Mouse (Mus musculus): ENCODE results near the gene Rpap3. TPM values are rescaled to one million over a fixed set of nuclear protein-coding genes. Genes with fewer than 3 reads are reported as not detected.

The Rpap3 gene
- total and polyA plus RNA-seq, 3 experiments: 84.4 to 98.4 (median 85.7) TPM

DNA sequence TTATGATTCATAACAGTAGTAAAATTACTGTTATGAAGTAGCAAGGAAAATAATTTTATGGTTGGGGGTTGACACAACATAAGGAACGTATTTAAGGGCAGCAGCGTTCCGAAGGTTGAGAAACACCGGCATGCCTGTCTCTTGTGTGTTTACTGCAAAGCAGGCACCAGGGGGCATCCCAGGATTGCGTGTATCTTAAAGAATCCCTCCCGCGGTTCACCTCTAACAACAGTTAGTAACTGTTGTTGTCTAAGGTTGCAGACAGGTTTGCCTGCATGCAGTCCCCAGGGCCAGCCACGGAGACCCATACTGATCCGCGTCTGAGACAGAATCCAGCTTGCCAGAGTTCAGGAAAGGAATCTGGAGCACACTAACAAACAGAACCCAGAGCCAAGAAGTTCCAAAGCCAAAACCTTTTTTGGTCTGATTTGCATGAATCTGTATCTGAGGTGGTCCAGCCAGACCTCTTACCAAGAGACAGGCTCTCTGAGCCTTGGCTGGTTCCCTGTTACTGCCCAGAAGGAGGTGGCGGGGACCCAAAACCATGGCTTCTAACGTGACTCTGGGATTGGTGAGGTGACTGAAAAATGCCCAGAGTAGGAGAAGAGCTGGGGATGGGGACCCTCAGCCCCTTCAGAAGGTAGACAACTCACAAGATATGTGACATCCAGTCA is 12.4 kb upstream of the Rpap3 start:
- Histone ChIP-seq H3K79me2 (ENCODE audit: control insufficient read depth, insufficient read depth, low read length, poor library complexity) (no peaks in the 10 kb centered on the region), H3K9me3 (replicated peaks; ENCODE audit: insufficient read depth, low read length) (no peaks in the 10 kb centered on the region), H3K27me3 (ENCODE audit: control insufficient read depth in 1 of 2, insufficient read depth in 2 of 2, low read length in 2 of 2) (peaks cover 2 to 6% of the 10 kb centered on the region in 2 experiments; a peak in 2 of 4 replicates), H3K4me1 (ENCODE audit: control insufficient read depth in 1 of 2, insufficient read depth in 2 of 2, low read length in 2 of 2) (peaks cover 7 to 26% of the 10 kb centered on the region in 2 experiments), H3K27ac (ENCODE audit: control insufficient read depth, low read depth, low read length) (no peak overlapping the region), H3K9ac (ENCODE audit: control insufficient read depth, low read depth, low read length, poor library complexity, severe bottlenecking) (0 out of 2 replicates have a peak overlapping the region, but pooled peaks have one; percentile 33), H3K4me3 (ENCODE audit: control insufficient read depth in 1 of 2, insufficient read depth in 1 of 2, low read depth in 2 of 2, low read length in 2 of 2) (no peak overlapping the region), H3K36me3 (ENCODE audit: control insufficient read depth in 1 of 2, insufficient read depth in 2 of 2, low read length in 2 of 2) (peaks cover 0 to 24% of the 10 kb centered on the region in 2 experiments; a peak in 2 of 4 replicates)
- DNase-seq (ENCODE audit: low read depth, low spot score): peak; percentile 87
- TF ChIP-seq MYC (IDR thresholded peaks at IDR 0.05; ENCODE audit: low read depth, low read length) (0 out of 2 replicates have a peak, but pooled peaks have one; percentile 40), TBP (IDR thresholded peaks at IDR 0.05; ENCODE audit: low read depth, low read length) (0 out of 2 replicates have a peak, but pooled peaks have one; percentile 41), ZNF384 (IDR thresholded peaks at IDR 0.05; ENCODE audit: low read depth, low read length) (no peak), RAD21 (IDR thresholded peaks at IDR 0.05; ENCODE audit: low read depth, low read length) (peak; percentile 94), MEF2A (IDR thresholded peaks at IDR 0.05; ENCODE audit: extremely low read depth, insufficient replicate concordance, low read depth, low read length, poor library complexity, severe bottlenecking) (no peak), ELF1 (IDR thresholded peaks at IDR 0.05; ENCODE audit: low read depth, low read length) (peak; percentile 3; the same call in 1 of the 2 replicates), ZC3H11A (IDR thresholded peaks at IDR 0.05; ENCODE audit: low read depth, low read length) (peak; percentile 96), MXI1 (IDR thresholded peaks at IDR 0.05; ENCODE audit: low read depth, low read length) (peak; percentile 60; the same call in 1 of the 2 replicates), SIN3A (IDR thresholded peaks at IDR 0.05; ENCODE audit: low read length) (peak; percentile 81), CTCF (IDR thresholded peaks at IDR 0.05 in 2 of 3, conservative IDR thresholded peaks at IDR 0.05 in 1 of 3; ENCODE audit: control insufficient read depth in 1 of 3, insufficient read depth in 1 of 3, low read depth in 2 of 3, low read length in 3 of 3, poor library complexity in 1 of 3, severe bottlenecking in 1 of 3) (peak; percentile 65 to 90 (median 77)), SMC3 (IDR thresholded peaks at IDR 0.05; ENCODE audit: low read depth, low read length) (peak; percentile 94), JUND (IDR thresholded peaks at IDR 0.05; ENCODE audit: low read depth, low read length) (no peak)

DNA sequence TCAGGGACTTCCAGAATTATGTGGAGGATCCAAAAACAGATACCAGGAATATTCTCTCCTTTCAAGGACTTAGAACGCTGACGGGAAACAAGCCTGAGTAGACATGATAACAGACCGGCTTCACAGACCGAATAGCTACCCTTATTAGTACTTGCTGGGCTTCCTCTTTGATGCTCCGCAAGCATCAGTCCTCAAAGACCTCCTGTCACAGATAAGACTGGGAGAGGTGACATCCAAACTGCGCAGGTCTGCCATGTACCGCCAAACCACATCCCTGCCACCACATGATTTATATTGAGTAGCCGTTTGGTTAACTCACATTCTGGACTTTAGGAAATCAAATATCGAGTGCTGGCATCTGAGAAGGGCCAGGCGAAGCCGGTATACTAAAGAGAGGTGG is 11.2 kb upstream of the Rpap3 start:
- Histone ChIP-seq H3K36me3 (ENCODE audit: control insufficient read depth in 1 of 2, insufficient read depth in 2 of 2, low read length in 2 of 2) (peaks cover 0 to 24% of the 10 kb centered on the region in 2 experiments; a peak in 2 of 4 replicates), H3K9me3 (replicated peaks; ENCODE audit: insufficient read depth, low read length) (no peaks in the 10 kb centered on the region), H3K27me3 (ENCODE audit: control insufficient read depth in 1 of 2, insufficient read depth in 2 of 2, low read length in 2 of 2) (peaks cover 0 to 7% of the 10 kb centered on the region in 2 experiments; a peak in 1 of 4 replicates)
- TF ChIP-seq POLR2AphosphoS5 (IDR thresholded peaks at IDR 0.05; ENCODE audit: borderline replicate concordance, low read depth, low read length) (no peak), POLR2AphosphoS2 (IDR thresholded peaks at IDR 0.05; ENCODE audit: low read length) (no peak), GATA1 (IDR thresholded peaks at IDR 0.05; ENCODE audit: low read depth, low read length) (peak; percentile 90), KAT2A (conservative IDR thresholded peaks at IDR 0.05; ENCODE audit: low read depth, low read length) (no peak), TBP (IDR thresholded peaks at IDR 0.05; ENCODE audit: low read depth, low read length) (peak; percentile 47; the same call in 1 of the 2 replicates), ZNF384 (IDR thresholded peaks at IDR 0.05; ENCODE audit: low read depth, low read length) (no peak), CHD1 (IDR thresholded peaks at IDR 0.05; ENCODE audit: low read depth, low read length) (no peak), SMC3 (IDR thresholded peaks at IDR 0.05; ENCODE audit: low read depth, low read length) (no peak), E2F4 (IDR thresholded peaks at IDR 0.05; ENCODE audit: borderline replicate concordance, low read depth, low read length) (no peak), GABPA (IDR thresholded peaks at IDR 0.05; ENCODE audit: low read depth, low read length) (no peak), MAZ (IDR thresholded peaks at IDR 0.05; ENCODE audit: low read depth, low read length) (no peak), ZC3H11A (IDR thresholded peaks at IDR 0.05; ENCODE audit: low read depth, low read length) (no peak), MXI1 (IDR thresholded peaks at IDR 0.05; ENCODE audit: low read depth, low read length) (0 out of 2 replicates have a peak, but pooled peaks have one; percentile 24), UBTF (IDR thresholded peaks at IDR 0.05; ENCODE audit: borderline replicate concordance, insufficient read depth, low read depth, low read length) (no peak), MEF2A (IDR thresholded peaks at IDR 0.05; ENCODE audit: extremely low read depth, insufficient replicate concordance, low read depth, low read length, poor library complexity, severe bottlenecking) (no peak), CTCF (IDR thresholded peaks at IDR 0.05 in 2 of 3, conservative IDR thresholded peaks at IDR 0.05 in 1 of 3; ENCODE audit: control insufficient read depth in 1 of 3, insufficient read depth in 1 of 3, low read depth in 2 of 3, low read length in 3 of 3, poor library complexity in 1 of 3, severe bottlenecking in 1 of 3) (no peak), HCFC1 (IDR thresholded peaks at IDR 0.05; ENCODE audit: low read depth, low read length) (no peak; the same call in 1 of the 2 replicates), MAFK (IDR thresholded peaks at IDR 0.05; ENCODE audit: borderline replicate concordance, low read depth, low read length) (no peak), RAD21 (IDR thresholded peaks at IDR 0.05; ENCODE audit: low read depth, low read length) (no peak; the same call in 1 of the 2 replicates), MYC (IDR thresholded peaks at IDR 0.05; ENCODE audit: low read depth, low read length) (no peak), USF2 (IDR thresholded peaks at IDR 0.05; ENCODE audit: borderline replicate concordance in 1 of 2, insufficient read depth in 1 of 2, low read depth in 1 of 2, low read length in 2 of 2) (no peak), USF1 (IDR thresholded peaks at IDR 0.05; ENCODE audit: low read depth, low read length) (0 out of 2 replicates have a peak, but pooled peaks have one; percentile 23), MAX (IDR thresholded peaks at IDR 0.05; ENCODE audit: low read length) (0 out of 2 replicates have a peak, but pooled peaks have one; percentile 70)

More for the DNA sequence above, 11.2 kb upstream of the Rpap3 start:
- H3K9ac ChIP-seq (ENCODE audit: control insufficient read depth, low read depth, low read length, poor library complexity, severe bottlenecking): no peak overlapping the region
- peaks cover 7 to 26% of the 10 kb centered on the region in 2 experiments for H3K4me1 ChIP-seq (ENCODE audit: control insufficient read depth in 1 of 2, insufficient read depth in 2 of 2, low read length in 2 of 2)
- DNase-seq (ENCODE audit: low read depth, low spot score): peak; percentile 90
- H3K79me2 ChIP-seq (ENCODE audit: control insufficient read depth, insufficient read depth, low read length, poor library complexity): no peaks in the 10 kb centered on the region
- no peak overlapping the region for H3K4me3 ChIP-seq (ENCODE audit: control insufficient read depth in 1 of 2, insufficient read depth in 1 of 2, low read depth in 2 of 2, low read length in 2 of 2)
- H3K27ac ChIP-seq (ENCODE audit: control insufficient read depth, low read depth, low read length): peak overlapping the region; percentile 54
